Mouse (Mus musculus) forebrain, embryonic 16.5 days (tissue): ENCODE results near the gene Azin2. TPM values are rescaled to one million over a fixed set of nuclear protein-coding genes. Genes with fewer than 3 reads are reported as not detected.
A peak's percentile ranks its signal among the peaks of the same experiment; 100 is the strongest.

Experiments
- ATAC-seq: fragments of 200-750 bp; cut with Nextera tagmentation; 2 replicates; pipeline ENCODE4 v1.8.0; 2017; ENCODE audit warnings: mild to moderate bottlenecking, moderate library complexity
- H3K27ac ChIP-seq: fragments of 300-500 bp; sonication (generic); 2 replicates; pipeline ENCODE4 v1.5.1; 2014; ENCODE audit warnings: low read length, control low read depth
- H3K27me3 ChIP-seq: fragments of 300-500 bp; sonication (generic); replicated peaks from 2 replicates; pipeline ENCODE4 v1.6.1; 2014; ENCODE audit warnings: low read length; ENCODE audit not compliant: control insufficient read depth, insufficient read depth
- H3K36me3 ChIP-seq: fragments of 300-500 bp; sonication (generic); 2 replicates; pipeline ENCODE4 v1.6.1; 2014; ENCODE audit not compliant: control insufficient read depth, insufficient read depth
- H3K4me1 ChIP-seq: fragments of 300-500 bp; sonication (generic); replicated peaks from 2 replicates; pipeline ENCODE4 v1.6.1; 2014; ENCODE audit warnings: low read length; ENCODE audit not compliant: control insufficient read depth, insufficient read depth
- H3K4me2 ChIP-seq: fragments of 300-500 bp; sonication (generic); 2 replicates; pipeline ENCODE4 v1.6.1; 2014; ENCODE audit warnings: mild to moderate bottlenecking, low read length, control low read depth
- H3K4me3 ChIP-seq: fragments of 300-500 bp; sonication (generic); replicated peaks from 2 replicates; pipeline ENCODE4 v1.5.1; 2014; ENCODE audit warnings: mild to moderate bottlenecking, low read length, control low read depth
- H3K9ac ChIP-seq: fragments of 300-500 bp; sonication (generic); replicated peaks from 2 replicates; pipeline ENCODE4 v1.6.1; 2014; ENCODE audit warnings: low read depth, low read length, control low read depth
- H3K9me3 ChIP-seq: fragments of 300-500 bp; sonication (generic); 2 replicates; pipeline ENCODE4 v1.6.1; 2016; ENCODE audit warnings: low read length; ENCODE audit not compliant: control insufficient read depth
- WGBS: fragments of 180-500 bp; shearing (Covaris S2); extraction: QIAGEN DNeasy Blood & Tissue Kit; methylation state at CpG from one replicate; pipeline ENCODE4 v1.1.7; 2014; 5-methylcytosine and 5-hydroxymethylcytosine counted together
- polyA plus RNA-seq: library from polyadenylated mRNA; unstranded; fragments of >200 nt; fragmentation: Nextera tagmentation; extraction: Ambion mirVana; gene quantifications from 2 replicates; pipeline ENCODE4 v1.2.1, GENCODE M21; 2015

Azin2 gene
- polyA plus RNA-seq, 1 experiment from 2014 or later = 10.3 TPM

GRCm38 (mm10) chr4:128995238-128995637, 33.0 kb upstream of the Azin2 start:
- H3K4me2 ChIP-seq = no peak overlapping the region
- H3K4me3 ChIP-seq = no peak overlapping the region
- WGBS = 87% methylated on average over 7 of the region's 7 CpGs

GRCm38 (mm10) chr4:128993675-128994074, 31.4 kb upstream of the Azin2 start:
- peak overlapping the region; percentile 87 for H3K4me3 ChIP-seq
- no peaks in the 10 kb centered on the region for H3K9me3 ChIP-seq
- WGBS = under 1% methylated on average over 12 of the region's 12 CpGs
- no peaks in the 10 kb centered on the region for H3K27me3 ChIP-seq
- H3K9ac ChIP-seq = peak overlapping the region; percentile 81
- H3K27ac ChIP-seq = peak overlapping the region; percentile 63
- no peaks in the 10 kb centered on the region; the same call in 1 of the 2 replicates for H3K36me3 ChIP-seq
- peaks cover 15% of the 10 kb centered on the region for H3K4me1 ChIP-seq
- peak overlapping the region; percentile 75 for H3K4me2 ChIP-seq
- ATAC-seq = no peak

More at GRCm38 (mm10) chr4:128995238-128995637, 33.0 kb upstream of the Azin2 start:
- Histone ChIP-seq H3K9me3 (no peaks in the 10 kb centered on the region), H3K27me3 (no peaks in the 10 kb centered on the region), H3K9ac (no peak overlapping the region), H3K36me3 (peaks cover 7% of the 10 kb centered on the region; the same call in 1 of the 2 replicates), H3K27ac (no peak overlapping the region), H3K4me1 (peaks cover 15% of the 10 kb centered on the region)
- ATAC-seq = no peak

- H3K9me3 ChIP-seq = no peaks in the 10 kb centered on the region
- H3K9ac ChIP-seq = peak overlapping the region; percentile 81
- no peaks in the 10 kb centered on the region; the same call in 1 of the 2 replicates for H3K36me3 ChIP-seq
- H3K4me3 ChIP-seq = peak overlapping the region; percentile 87
- under 1% methylated on average over 49 of the region's 49 CpGs for WGBS
- H3K4me1 ChIP-seq = peaks cover 15% of the 10 kb centered on the region
- peak; percentile 100 for ATAC-seq
- H3K27ac ChIP-seq = peak overlapping the region; percentile 63
- no peaks in the 10 kb centered on the region for H3K27me3 ChIP-seq
- peak overlapping the region; percentile 75 for H3K4me2 ChIP-seq
Measured at GRCm38 (mm10) chr4:128993025-128993662, 30.9 kb upstream of the Azin2 start.

GRCm38 (mm10) chr4:128992176-128992575, 29.9 kb upstream of the Azin2 start:
- Histone ChIP-seq H3K4me1 (peaks cover 15% of the 10 kb centered on the region), H3K36me3 (no peaks in the 10 kb centered on the region; the same call in 1 of the 2 replicates), H3K27ac (no peak overlapping the region), H3K4me3 (no peak overlapping the region), H3K27me3 (no peaks in the 10 kb centered on the region), H3K9ac (no peak overlapping the region), H3K9me3 (no peaks in the 10 kb centered on the region), H3K4me2 (no peak overlapping the region)
- ATAC-seq = no peak
- 95% methylated on average over 3 of the region's 3 CpGs for WGBS

- Histone ChIP-seq H3K4me2 (peak within 1 kb of the TSS; percentile 36), H3K4me3 (peak within 1 kb of the TSS; percentile 87; the same call in 1 of the 2 replicates), H3K9ac (no peak within 1 kb of the TSS), H3K4me1 (peaks cover 15% of the 10 kb centered on the region), H3K9me3 (no peaks in the 10 kb centered on the region), H3K27ac (no peak within 1 kb of the TSS), H3K27me3 (no peaks in the 10 kb centered on the region), H3K36me3 (no peaks in the 10 kb centered on the region; the same call in 1 of the 2 replicates)
- no peak for ATAC-seq
- 91% methylated on average over 9 of the region's 9 CpGs for WGBS
Measured at GRCm38 (mm10) chr4:128991500-128992008, 29.3 kb upstream of the Azin2 start, which contains the start of gene Ak2. Gene Ak2, plus strand, starts transcription at chr4:128991958.

- Histone ChIP-seq H3K9me3 (no peaks in the 10 kb centered on the region), H3K27ac (no peak overlapping the region), H3K36me3 (no peaks in the 10 kb centered on the region), H3K4me3 (no peak overlapping the region), H3K27me3 (no peaks in the 10 kb centered on the region), H3K9ac (no peak overlapping the region), H3K4me2 (no peak overlapping the region), H3K4me1 (peaks cover 11% of the 10 kb centered on the region)
- no peak for ATAC-seq
- WGBS = 57% methylated on average over 11 of the region's 11 CpGs
Measured at GRCm38 (mm10) chr4:128989678-128990077, 27.4 kb upstream of the Azin2 start.

- Histone ChIP-seq H3K36me3 (no peaks in the 10 kb centered on the region), H3K4me3 (no peak overlapping the region), H3K9ac (no peak overlapping the region), H3K27ac (no peak overlapping the region), H3K4me1 (peaks cover 4% of the 10 kb centered on the region), H3K4me2 (no peak overlapping the region), H3K9me3 (no peaks in the 10 kb centered on the region), H3K27me3 (no peaks in the 10 kb centered on the region)
- 44% methylated on average over 3 of the region's 3 CpGs for WGBS
- no peak for ATAC-seq
Measured at GRCm38 (mm10) chr4:128988911-128989310, 26.7 kb upstream of the Azin2 start.

- Histone ChIP-seq H3K4me3 (no peak overlapping the region), H3K27me3 (no peaks in the 10 kb centered on the region), H3K36me3 (no peaks in the 10 kb centered on the region), H3K27ac (no peak overlapping the region), H3K4me2 (no peak overlapping the region), H3K9me3 (no peaks in the 10 kb centered on the region), H3K9ac (no peak overlapping the region), H3K4me1 (no peaks in the 10 kb centered on the region)
- WGBS = 74% methylated on average over 3 of the region's 3 CpGs
- no peak for ATAC-seq
Measured at GRCm38 (mm10) chr4:128984600-128984999, 22.4 kb upstream of the Azin2 start.

- Histone ChIP-seq H3K9ac (no peak overlapping the region), H3K9me3 (no peaks in the 10 kb centered on the region), H3K4me1 (no peaks in the 10 kb centered on the region), H3K36me3 (no peaks in the 10 kb centered on the region), H3K4me2 (no peak overlapping the region), H3K27me3 (no peaks in the 10 kb centered on the region), H3K27ac (no peak overlapping the region), H3K4me3 (no peak overlapping the region)
- ATAC-seq = no peak
- WGBS = 63% methylated on average over 2 of the region's 2 CpGs
Measured at GRCm38 (mm10) chr4:128983656-128984055, 21.4 kb upstream of the Azin2 start.
